Mouse (Mus musculus): ENCODE measurements around the gene Rhou.

GRCm38 (mm10) chr8:123701952-123702587, 48.3 kb downstream of the Rhou start:
- TF ChIP-seq CTCF (conservative IDR thresholded peaks at IDR 0.05; ENCODE audit: insufficient read depth, insufficient read length, low read depth, low read length), result no peak
- TF ChIP-seq POLR2A (IDR thresholded peaks at IDR 0.05; ENCODE audit: low read depth, low read length), result no peak
